Mouse (Mus musculus) ES-E14 (cell line): ENCODE measurements around the gene Med13l.

ENCODE experiments used
- CHD2 ChIP-seq: IDR thresholded peaks from 2 replicates; pipeline ENCODE4 v1.6.1; 2014; ENCODE audit warnings: mild to moderate bottlenecking, low read depth, low read length, inconsistent platforms
- HCFC1 ChIP-seq: IDR thresholded peaks from 2 replicates; pipeline ENCODE4 v1.6.1; 2012; ENCODE audit warnings: low read length, inconsistent platforms, borderline replicate concordance; ENCODE audit not compliant: insufficient read depth
- ZC3H11A ChIP-seq: IDR thresholded peaks from 2 replicates; pipeline ENCODE4 v1.6.1; 2012; ENCODE audit warnings: low read depth, mild to moderate bottlenecking, inconsistent platforms, low read length, borderline replicate concordance
- ZNF384 ChIP-seq: IDR thresholded peaks from 2 replicates; pipeline ENCODE4 v1.6.1; 2012; ENCODE audit warnings: low read depth, low read length, inconsistent platforms

DNA sequence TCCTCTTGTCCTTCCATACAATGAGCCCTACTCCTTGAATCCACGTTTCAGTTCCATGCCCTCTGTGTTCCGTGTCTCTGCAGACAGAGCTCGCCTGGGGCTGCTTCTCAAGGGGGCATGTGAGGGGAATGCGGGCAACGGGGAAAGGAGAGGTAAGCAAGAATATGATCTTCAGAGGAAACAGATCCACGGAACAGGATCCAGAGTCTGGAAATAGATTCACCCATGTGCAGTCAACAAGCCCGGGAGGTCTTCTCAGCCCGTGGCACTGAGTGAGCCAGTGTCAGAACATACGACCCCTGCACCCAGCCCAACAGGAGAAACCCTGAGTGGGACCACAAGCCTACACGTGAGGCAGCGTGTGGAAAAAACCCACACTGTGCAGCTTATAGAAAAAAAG, 228.7 kb downstream of the Med13l start:
- TF ChIP-seq ZC3H11A (no peak), CHD2 (no peak), HCFC1 (no peak), ZNF384 (no peak)
